Mouse (Mus musculus) neural tube, embryonic 15.5 days (tissue): ENCODE results near the gene Frem1. TPM values are rescaled to one million over a fixed set of nuclear protein-coding genes. Genes with fewer than 3 reads are reported as not detected.

ENCODE experiments used
- ATAC-seq: fragments of 200-750 bp; cut with Nextera tagmentation; 2 replicates; pipeline ENCODE4 v1.8.0; 2017; ENCODE audit warnings: mild to moderate bottlenecking, moderate TSS enrichment, moderate library complexity; ENCODE audit not compliant: low FRiP score
- H3K27ac ChIP-seq: fragments of 300-500 bp; sonication (generic); replicated peaks from 2 replicates; pipeline ENCODE4 v1.5.1; 2015; ENCODE audit warnings: mild to moderate bottlenecking, inconsistent platforms
- H3K27me3 ChIP-seq: fragments of 300-500 bp; sonication (generic); replicated peaks from 2 replicates; pipeline ENCODE4 v1.6.1; 2015; ENCODE audit warnings: inconsistent platforms
- H3K36me3 ChIP-seq: fragments of 300-500 bp; sonication (generic); 2 replicates; pipeline ENCODE4 v1.6.1; 2015; ENCODE audit warnings: inconsistent platforms
- H3K4me1 ChIP-seq: fragments of 300-500 bp; sonication (generic); 2 replicates; pipeline ENCODE4 v1.6.1; 2015; ENCODE audit warnings: inconsistent platforms
- H3K4me2 ChIP-seq: fragments of 300-500 bp; sonication (generic); 2 replicates; pipeline ENCODE4 v1.6.1; 2015; ENCODE audit warnings: inconsistent platforms, mild to moderate bottlenecking, moderate library complexity
- H3K4me3 ChIP-seq: fragments of 300-500 bp; sonication (generic); replicated peaks from 2 replicates; pipeline ENCODE4 v1.5.1; 2015; ENCODE audit warnings: mild to moderate bottlenecking, inconsistent platforms
- H3K9ac ChIP-seq: fragments of 300-500 bp; sonication (generic); replicated peaks from 2 replicates; pipeline ENCODE4 v1.6.1; 2015; ENCODE audit warnings: mild to moderate bottlenecking, inconsistent platforms
- H3K9me3 ChIP-seq: fragments of 300-500 bp; sonication (generic); replicated peaks from 2 replicates; pipeline ENCODE4 v1.6.1; 2016; ENCODE audit warnings: inconsistent platforms
- WGBS: fragments of 180-500 bp; shearing (Covaris S2); methylation state at CpG from one replicate; pipeline ENCODE4 v1.1.7; 2015; ENCODE audit warnings: mixed read lengths; 5-methylcytosine and 5-hydroxymethylcytosine counted together
- polyA plus RNA-seq: library from polyadenylated mRNA; unstranded; fragments of >200 nt; fragmentation: Nextera tagmentation; extraction: Ambion mirVana; gene quantifications from 2 replicates; pipeline ENCODE4 v1.2.1, GENCODE M21; 2015

Frem1 gene
- polyA plus RNA-seq, 1 experiment from 2014 or later = 1.4 TPM

DNA sequence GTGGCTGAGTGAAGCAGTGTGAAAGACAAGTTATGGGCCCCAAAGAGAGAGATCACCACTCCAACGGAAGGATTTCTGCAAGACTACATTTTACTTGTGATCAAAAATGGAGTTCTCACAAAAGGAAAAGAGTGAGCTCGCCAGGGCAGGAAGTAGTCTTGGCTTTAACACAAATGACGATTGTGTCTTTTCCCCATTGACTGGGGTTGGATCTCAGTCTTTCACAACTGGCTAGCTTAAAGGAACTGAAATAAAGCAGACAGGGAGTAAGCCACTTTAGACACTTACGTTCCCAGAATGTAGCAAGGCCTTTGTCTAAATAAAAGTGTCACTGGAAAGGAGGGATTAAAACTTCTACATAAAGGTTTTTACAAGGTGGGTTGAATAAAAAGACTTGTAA, 185.0 kb downstream of the Frem1 start:
- Histone ChIP-seq H3K9me3 (no peaks in the 10 kb centered on the region), H3K4me1 (no peaks in the 10 kb centered on the region), H3K4me2 (no peak overlapping the region), H3K27me3 (no peaks in the 10 kb centered on the region), H3K27ac (no peak overlapping the region), H3K36me3 (no peaks in the 10 kb centered on the region), H3K9ac (no peak overlapping the region), H3K4me3 (no peak overlapping the region)
- no peak for ATAC-seq
- 70% methylated on average over 4 of the region's 4 CpGs for WGBS

DNA sequence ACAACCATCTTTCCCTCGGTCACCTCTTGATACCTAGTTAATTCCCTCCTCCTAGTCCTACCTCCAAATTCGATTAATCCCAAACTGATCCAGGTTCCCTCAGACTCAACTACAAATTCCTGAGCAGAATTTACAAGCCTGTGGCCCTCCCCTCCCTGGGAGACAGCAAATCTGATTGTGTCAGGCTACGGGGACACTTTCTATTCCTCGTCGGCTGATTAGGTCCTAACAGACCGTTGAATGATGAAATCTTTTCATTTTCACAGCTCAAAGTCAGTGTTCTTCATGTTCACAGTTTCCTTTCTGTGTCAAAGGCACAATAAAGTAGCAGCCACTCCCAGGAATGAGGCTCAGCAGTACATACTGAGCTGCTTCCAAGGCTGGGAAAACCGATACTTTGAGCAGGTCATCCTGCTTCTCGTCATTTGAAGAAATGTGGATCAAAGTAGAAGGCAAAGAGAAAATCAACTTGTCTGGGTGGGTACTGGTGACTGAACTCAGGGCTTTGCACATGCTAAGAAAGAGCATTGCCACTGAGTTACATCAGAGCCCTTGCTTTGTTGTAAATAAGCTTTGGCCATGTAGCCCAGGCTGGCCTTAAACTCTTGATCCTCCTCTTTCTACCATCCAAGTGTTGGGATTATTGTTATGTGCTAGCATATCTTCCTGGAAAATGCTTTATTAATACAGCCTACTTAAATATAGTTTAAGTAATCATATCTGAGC, 187.0 kb downstream of the Frem1 start:
- H3K4me1 ChIP-seq = no peaks in the 10 kb centered on the region; the same call in 1 of the 2 replicates
- 83% methylated on average over 8 of the region's 8 CpGs for WGBS
- H3K9ac ChIP-seq = no peak overlapping the region
- no peak for ATAC-seq
- no peak overlapping the region for H3K4me2 ChIP-seq
- no peaks in the 10 kb centered on the region for H3K9me3 ChIP-seq
- H3K27ac ChIP-seq = no peak overlapping the region
- H3K4me3 ChIP-seq = no peak overlapping the region
- H3K27me3 ChIP-seq = no peaks in the 10 kb centered on the region
- no peaks in the 10 kb centered on the region for H3K36me3 ChIP-seq

DNA sequence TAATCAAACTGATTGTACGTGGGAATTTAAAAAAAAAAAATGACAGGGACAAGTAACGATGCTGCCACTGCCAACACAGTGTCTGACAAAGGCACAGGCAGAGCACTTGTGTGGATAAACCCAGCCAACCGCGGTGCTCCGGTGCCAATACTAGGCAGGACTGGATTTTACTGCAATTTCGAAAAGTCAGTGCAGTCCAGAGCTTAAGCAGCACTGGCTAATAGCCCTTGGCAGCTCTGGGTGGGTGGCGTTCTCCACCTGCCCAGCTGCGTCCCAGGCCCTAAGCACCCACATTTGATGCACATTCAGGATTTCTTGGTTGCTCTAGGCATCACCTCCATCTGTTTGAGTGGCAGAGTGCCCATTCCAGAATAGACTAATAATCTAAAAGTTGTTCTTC, 188.8 kb downstream of the Frem1 start:
- H3K4me3 ChIP-seq = no peak overlapping the region
- 61% methylated on average over 8 of the region's 8 CpGs for WGBS
- no peak for ATAC-seq

DNA sequence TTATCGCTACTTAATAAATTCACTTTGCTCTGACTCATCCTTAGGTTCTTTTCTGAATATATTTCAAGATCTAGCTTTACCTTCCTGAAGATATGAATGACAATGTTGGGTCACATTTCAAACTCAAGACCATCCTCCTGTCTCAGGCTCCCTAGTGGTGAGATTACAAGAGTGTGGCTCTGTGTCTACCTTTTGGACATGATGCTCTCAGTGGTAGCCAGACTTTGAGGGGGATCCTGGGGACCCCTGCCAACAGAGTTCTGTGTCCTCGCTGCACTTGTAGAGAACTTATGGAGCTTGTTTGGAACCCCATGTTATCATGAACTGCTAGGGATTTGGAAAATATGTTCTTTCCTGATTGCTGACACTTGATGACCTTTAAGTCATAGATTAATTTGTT, 190.7 kb downstream of the Frem1 start:
- no peaks in the 10 kb centered on the region for H3K27me3 ChIP-seq
- no peak overlapping the region for H3K27ac ChIP-seq
- no peak overlapping the region for H3K4me3 ChIP-seq
- ATAC-seq = no peak
- H3K9me3 ChIP-seq = no peaks in the 10 kb centered on the region
- no peak overlapping the region for H3K9ac ChIP-seq
- H3K4me2 ChIP-seq = no peak overlapping the region
- WGBS = 98% methylated on average over 2 of the region's 2 CpGs
- no peaks in the 10 kb centered on the region for H3K36me3 ChIP-seq
- H3K4me1 ChIP-seq = peaks cover 12% of the 10 kb centered on the region; the same call in 1 of the 2 replicates

More for the DNA sequence above, 188.8 kb downstream of the Frem1 start:
- H3K36me3 ChIP-seq = no peaks in the 10 kb centered on the region
- H3K4me2 ChIP-seq = no peak overlapping the region
- H3K4me1 ChIP-seq = peaks cover 11% of the 10 kb centered on the region; the same call in 1 of the 2 replicates
- H3K27ac ChIP-seq = no peak overlapping the region
- H3K9me3 ChIP-seq = no peaks in the 10 kb centered on the region
- no peak overlapping the region for H3K9ac ChIP-seq
- no peaks in the 10 kb centered on the region for H3K27me3 ChIP-seq

DNA sequence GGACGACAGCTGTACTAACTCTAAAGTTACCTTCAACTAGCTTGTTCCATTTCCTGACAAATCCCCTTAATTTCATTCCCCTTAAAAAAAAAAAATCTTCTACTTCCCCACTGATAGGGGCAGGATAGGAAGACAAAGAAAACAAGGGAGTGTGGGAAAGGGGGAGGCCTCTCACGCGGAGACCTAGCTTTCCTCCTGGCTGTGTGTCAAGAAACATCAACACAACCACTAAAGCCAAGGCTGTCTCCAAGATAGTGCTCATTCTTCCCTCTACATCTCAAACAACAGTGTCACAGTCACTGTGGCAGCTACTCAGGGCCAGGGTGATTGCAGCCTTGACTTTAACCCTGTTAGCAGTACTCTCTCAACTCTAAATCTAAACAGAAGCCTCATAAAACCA, 191.6 kb downstream of the Frem1 start:
- WGBS = 43% methylated on average over 3 of the region's 3 CpGs
- no peaks in the 10 kb centered on the region for H3K36me3 ChIP-seq
- H3K27ac ChIP-seq = peak overlapping the region; percentile 45

DNA sequence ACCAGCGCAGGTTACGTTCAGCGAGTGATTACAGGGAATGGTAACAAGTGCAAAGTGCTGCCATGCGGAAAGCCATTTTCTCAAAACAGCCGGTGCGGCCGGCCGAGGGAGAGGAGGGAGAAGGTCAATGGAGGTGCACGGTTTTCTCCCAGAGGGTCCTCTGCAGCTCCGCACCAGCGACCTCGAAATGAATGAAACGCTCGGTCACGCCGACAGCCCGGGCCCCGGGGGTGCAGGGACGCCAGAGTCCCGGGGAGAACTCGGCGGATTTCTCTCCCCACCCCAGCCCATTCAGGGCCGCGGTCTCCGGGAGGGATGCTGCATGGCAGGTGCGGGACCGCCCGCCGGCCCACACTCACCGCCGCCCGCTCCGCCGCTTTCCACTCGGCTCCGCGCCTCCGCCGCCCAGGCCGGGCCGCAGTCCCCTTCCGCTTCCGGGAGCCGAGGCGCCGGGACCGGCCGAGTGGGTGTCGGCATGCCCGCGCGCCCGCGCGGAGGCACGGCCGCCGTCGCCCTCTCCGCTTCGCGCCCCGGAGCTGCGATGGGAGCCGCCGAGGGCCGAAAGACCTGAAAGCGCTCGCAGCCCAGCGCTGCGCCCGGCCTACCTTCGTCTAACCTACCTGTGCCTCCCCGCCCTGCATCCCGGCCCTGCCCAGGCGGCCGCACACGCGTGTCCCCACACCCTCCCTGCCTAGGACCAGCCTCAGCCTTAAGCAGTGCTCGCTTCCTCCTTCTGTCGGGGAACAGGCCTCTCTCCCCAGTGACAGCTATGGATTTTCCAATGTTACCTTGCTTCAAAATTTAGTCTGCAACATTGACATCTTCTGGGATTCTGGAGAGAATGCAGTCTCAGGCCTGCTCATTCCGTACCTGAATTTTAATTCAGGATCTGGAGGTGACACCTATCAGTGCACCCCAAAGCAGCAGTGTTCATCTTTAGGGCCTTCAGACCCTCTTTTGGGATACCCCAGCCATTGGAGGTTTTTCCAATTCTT, 192.7 kb downstream of the Frem1 start, which contains the start of gene Zdhhc21:
TSS of gene Zdhhc21 (minus strand) at position 828 of the 995 bp plus-strand sequence.
- H3K27me3 ChIP-seq = no peaks in the 10 kb centered on the region
- WGBS = under 1% methylated on average over 74 of the region's 82 CpGs
- ATAC-seq = peak; percentile 92

More for the DNA sequence above, 191.6 kb downstream of the Frem1 start:
- Histone ChIP-seq H3K9ac (0 out of 2 replicates have a peak overlapping the region, but pooled peaks have one; percentile 10), H3K4me2 (no peak overlapping the region), H3K27me3 (no peaks in the 10 kb centered on the region), H3K4me3 (no peak overlapping the region), H3K9me3 (no peaks in the 10 kb centered on the region), H3K4me1 (peaks cover 12% of the 10 kb centered on the region; the same call in 1 of the 2 replicates)
- ATAC-seq = no peak

DNA sequence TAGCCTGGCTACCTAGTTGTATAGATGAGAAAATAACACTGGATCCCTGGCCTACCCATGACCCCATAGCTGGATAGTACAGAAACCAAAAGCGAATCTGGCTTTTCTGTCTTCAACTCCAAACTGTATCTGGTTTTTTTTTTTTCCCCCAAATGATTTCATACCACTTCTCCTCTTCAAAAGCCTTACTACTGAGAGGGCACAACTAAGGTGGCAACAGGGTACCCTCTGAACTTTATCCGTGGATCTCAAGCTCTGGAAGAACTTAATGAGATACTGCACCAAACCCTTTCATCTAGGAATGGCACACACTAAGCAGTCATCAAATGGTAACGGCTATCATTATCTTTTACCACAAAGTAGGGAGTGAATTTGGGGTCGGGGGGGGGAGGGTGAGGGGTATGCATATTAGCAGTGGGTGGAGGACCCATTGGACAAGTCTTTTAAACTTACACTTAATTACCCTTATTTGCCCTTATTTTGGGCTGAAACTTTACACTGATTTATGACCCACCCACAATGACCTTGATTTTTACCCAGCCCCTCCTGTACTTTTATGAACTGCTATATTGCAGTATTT, 193.6 kb downstream of the Frem1 start:
- H3K4me1 ChIP-seq = peaks cover 12% of the 10 kb centered on the region; the same call in 1 of the 2 replicates
- no peak for ATAC-seq

More for the DNA sequence above, 192.7 kb downstream of the Frem1 start, which contains the start of gene Zdhhc21:
- Histone ChIP-seq H3K4me1 (peaks cover 12% of the 10 kb centered on the region; the same call in 1 of the 2 replicates), H3K4me2 (peak within 1 kb of the TSS; percentile 72), H3K27ac (peak within 1 kb of the TSS; percentile 93), H3K9ac (peak within 1 kb of the TSS; percentile 83), H3K9me3 (no peaks in the 10 kb centered on the region), H3K4me3 (peak within 1 kb of the TSS; percentile 84), H3K36me3 (no peaks in the 10 kb centered on the region)

DNA sequence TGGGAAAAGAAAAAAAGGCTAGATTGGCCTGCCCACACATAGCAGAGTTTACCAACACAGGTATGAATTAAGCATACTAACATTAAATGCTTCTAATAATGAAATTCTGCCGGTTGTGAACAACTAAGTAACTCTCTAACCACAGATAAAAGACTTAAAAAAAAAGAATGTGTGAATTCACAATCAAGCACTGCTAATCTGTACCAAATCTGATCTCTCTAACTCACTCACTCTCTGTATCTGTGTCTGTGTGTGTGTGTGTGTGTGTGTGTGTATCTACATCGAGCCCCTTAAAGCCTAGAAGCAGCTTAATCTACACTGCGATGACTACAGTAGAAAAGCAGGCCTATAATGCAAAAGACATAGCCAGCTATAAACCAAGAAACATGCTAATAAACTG, 195.2 kb downstream of the Frem1 start:
- Histone ChIP-seq H3K9me3 (no peaks in the 10 kb centered on the region), H3K36me3 (no peaks in the 10 kb centered on the region), H3K4me2 (no peak overlapping the region), H3K4me3 (no peak overlapping the region), H3K4me1 (peaks cover 12% of the 10 kb centered on the region; the same call in 1 of the 2 replicates), H3K9ac (no peak overlapping the region), H3K27me3 (no peaks in the 10 kb centered on the region), H3K27ac (no peak overlapping the region)
- ATAC-seq = no peak
- WGBS = 87% methylated on average over 3 of the region's 3 CpGs

More for the DNA sequence above, 193.6 kb downstream of the Frem1 start:
- Histone ChIP-seq H3K36me3 (no peaks in the 10 kb centered on the region), H3K4me2 (peak overlapping the region; percentile 72), H3K27ac (peak overlapping the region; percentile 93; the same call in 1 of the 2 replicates), H3K27me3 (no peaks in the 10 kb centered on the region), H3K9me3 (no peaks in the 10 kb centered on the region), H3K9ac (peak overlapping the region; percentile 83), H3K4me3 (peak overlapping the region; percentile 84)
- WGBS = 26% methylated on average over 4 of the region's 4 CpGs

DNA sequence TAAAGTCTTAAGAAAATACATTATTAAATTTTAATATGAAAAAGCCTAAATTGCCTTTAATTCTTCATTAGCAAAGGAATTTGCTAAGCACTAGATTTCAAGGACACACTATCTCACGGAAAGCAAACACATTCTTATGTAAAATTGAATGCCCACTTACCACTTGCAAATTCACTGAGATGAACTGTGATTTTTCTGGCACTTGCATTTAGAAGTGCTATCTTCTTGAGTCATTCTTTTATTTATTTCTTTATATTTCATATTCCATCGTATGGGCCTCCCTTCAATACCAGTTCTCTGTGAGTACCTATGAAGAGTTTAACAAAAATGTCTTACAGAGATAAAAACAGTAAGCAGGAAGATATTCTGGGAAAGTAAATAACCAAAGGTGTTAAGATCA, 198.3 kb downstream of the Frem1 start:
- Histone ChIP-seq H3K9me3 (no peaks in the 10 kb centered on the region), H3K4me2 (no peak overlapping the region), H3K9ac (no peak overlapping the region), H3K4me3 (no peak overlapping the region), H3K36me3 (no peaks in the 10 kb centered on the region), H3K4me1 (peaks cover 6% of the 10 kb centered on the region; the same call in 1 of the 2 replicates), H3K27me3 (no peaks in the 10 kb centered on the region), H3K27ac (no peak overlapping the region)
- WGBS = 87% methylated on average over 2 of the region's 2 CpGs
- ATAC-seq = no peak

DNA sequence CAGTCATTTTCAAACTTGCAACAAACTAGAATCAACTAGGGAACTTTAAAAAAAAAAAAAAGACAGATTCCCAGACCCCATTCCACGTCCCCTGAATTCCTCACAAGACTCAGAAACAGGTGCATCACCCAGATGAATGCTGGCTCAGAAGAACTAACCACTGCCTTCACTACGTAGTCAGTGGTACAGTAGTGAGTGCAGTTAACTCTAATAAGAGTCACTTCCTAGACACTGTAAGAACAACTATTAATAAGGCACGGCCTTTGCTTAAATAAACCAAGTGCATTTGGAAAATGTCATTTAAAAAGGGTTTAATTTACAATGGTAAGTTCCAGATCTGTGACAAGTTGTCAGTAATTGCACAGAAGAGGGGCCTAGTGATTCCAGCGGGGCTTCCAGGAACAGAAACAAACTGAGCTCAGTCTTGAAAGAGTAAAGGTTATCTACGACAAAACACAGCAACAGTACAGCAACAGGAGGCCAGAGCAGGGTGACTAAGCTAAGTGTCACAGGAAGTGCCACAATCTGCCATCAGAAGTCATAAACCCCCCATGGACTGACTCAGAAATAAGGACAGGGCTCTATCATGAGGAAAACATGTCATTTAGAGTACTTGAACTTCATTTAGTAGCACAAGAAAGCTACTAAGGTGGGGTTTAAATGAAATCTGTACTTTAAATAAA, 203.4 kb downstream of the Frem1 start:
- H3K36me3 ChIP-seq = 0 out of 2 replicates have a peak, but pooled peaks cover 7% of the 10 kb centered on the region
- H3K4me3 ChIP-seq = no peak overlapping the region
- no peak overlapping the region for H3K9ac ChIP-seq
- no peaks in the 10 kb centered on the region for H3K27me3 ChIP-seq
- 53% methylated on average over 5 of the region's 5 CpGs for WGBS
- no peak for ATAC-seq
- no peak overlapping the region for H3K4me2 ChIP-seq
- H3K4me1 ChIP-seq = no peaks in the 10 kb centered on the region
- no peak overlapping the region for H3K27ac ChIP-seq
- no peaks in the 10 kb centered on the region for H3K9me3 ChIP-seq
